Mouse (Mus musculus) gastrocnemius, postnatal 25 days (tissue): ENCODE results near the gene Gxylt2. TPM values are rescaled to one million over a fixed set of nuclear protein-coding genes. Genes with fewer than 3 reads are reported as not detected.

Experiments
- DNase-seq: peaks from one replicate; pipeline ENCODE4 v3.0.0; 2022
- long read RNA-seq, 2 experiments: library from polyadenylated mRNA; stranded (forward); transcript quantifications; one replicate each; pipeline ENCODE4 v2.0.0; 2021
- total RNA-seq, 2 experiments: library from RNA; stranded (reverse); gene quantifications; 1 replicate in 1 of 2; 2 replicates in 1 of 2; pipeline ENCODE4 v1.2.3; 2021

Gxylt2 gene
- total RNA-seq = 1 to 10 TPM in 1 of 2 experiments, under 1 TPM in 1; 0.92 to 2.4 TPM
- long read RNA-seq, experiment 1 = 0 reads
- long read RNA-seq, experiment 2, full-length matches to known transcripts = 1 of 1 reads
- long read RNA-seq, experiment 2, partial matches to known transcripts = 0 of 1 reads
- long read RNA-seq, experiment 2, other reads (novel, unspliced or antisense) = 0 of 1 reads

DNA sequence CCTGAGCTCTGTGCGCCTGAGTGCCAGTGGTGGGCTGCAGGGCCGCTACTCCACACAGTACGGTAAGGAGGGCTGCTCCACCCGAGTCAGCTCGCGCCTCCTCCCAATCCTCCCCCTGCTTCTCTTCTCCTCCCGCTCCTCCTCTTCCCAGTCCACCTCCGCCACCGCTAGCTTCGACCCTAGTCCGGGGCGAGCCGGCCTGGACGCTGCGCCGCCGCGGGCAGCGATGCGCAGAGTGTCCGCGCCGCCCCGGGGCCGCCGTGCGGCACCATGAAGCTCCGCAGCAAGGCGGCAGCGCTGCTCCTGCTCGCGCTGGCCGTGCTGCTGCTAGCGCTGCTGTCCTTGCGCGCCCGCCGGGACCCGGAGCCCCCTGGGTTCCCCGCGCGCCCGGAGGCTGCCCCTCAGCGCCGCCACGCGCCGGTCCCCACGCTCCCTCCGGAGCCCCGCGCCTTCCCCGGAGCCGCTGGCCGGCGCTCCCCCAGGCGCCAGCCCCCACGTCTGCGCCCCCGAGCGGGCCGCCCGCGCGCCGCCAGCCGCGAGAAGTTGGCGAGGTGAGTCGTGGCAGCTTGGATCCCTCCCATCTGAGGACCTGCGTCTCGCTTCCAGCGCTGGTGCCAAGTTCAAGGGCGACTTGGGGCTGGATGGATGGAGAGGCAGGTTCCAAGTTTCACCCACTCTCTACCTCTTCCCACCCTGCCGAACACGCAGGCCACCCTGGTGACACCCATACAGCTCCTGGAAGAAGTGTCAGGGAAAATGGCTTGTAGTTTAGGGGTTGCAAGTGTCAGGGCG lies at the start of gene Gxylt2:
Gene Gxylt2, plus strand, starts transcription at position 161 of the 792 bp plus-strand sequence.
- peak; percentile 48 for DNase-seq

DNA sequence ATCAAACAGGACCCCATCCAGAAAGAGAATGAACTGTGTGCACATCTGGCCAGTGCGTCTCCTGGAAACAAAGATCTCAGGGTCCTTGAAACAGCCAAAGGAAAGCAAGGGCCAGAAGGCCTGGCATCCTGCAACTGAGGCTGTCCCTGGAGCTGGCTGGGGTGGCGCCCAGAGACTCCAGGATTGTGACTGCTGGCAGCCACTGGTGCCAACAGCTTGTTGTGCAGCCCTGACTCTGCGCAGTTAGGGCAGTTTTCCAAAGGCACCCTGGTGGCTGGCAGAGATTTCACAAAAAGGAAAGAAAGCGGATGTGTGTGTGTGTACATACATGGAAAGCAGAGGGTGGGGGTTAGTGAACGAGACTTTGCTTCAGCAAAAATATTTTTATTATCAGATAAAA lies 44.1 kb upstream of the Gxylt2 start:
- DNase-seq = peak; percentile 71

DNA sequence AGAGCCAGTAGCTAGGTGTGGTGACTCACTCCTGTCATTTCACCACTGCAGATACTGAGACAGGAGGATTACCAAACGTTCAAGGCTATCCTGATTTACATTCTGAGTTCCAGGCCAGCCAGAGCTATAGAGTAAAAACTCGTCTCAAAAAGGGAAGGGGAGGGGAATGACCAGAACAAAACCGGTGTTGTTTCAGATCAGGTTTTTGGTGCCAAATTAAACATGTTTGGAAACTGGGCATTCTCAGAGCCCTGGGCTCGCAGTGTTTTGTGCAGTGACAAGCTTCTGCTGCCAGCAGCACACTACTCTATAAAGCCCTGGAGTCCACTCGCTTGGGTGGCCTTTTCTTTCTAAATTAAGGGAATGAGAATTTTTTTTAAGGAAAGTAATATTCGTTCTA lies 42.3 kb upstream of the Gxylt2 start:
- no peak for DNase-seq

DNA sequence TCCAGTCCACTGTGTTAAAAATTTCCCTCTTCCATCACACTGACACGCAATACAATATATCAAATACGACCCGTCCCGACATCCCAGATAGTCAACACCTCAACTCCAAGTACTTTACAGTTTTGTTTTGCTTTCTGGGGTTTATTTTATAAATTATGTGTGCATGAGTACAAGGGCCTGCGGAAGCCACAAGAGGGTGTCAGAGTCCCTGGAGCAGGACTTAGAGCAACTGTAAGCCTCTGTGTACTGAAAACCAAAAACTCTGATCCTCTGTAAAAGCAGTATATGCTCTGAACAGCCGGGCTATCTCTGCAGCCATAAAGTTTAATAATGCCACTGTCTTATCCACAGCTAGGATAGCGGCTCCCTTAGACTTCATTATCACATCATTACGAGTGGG lies 36.9 kb upstream of the Gxylt2 start:
- DNase-seq = no peak

DNA sequence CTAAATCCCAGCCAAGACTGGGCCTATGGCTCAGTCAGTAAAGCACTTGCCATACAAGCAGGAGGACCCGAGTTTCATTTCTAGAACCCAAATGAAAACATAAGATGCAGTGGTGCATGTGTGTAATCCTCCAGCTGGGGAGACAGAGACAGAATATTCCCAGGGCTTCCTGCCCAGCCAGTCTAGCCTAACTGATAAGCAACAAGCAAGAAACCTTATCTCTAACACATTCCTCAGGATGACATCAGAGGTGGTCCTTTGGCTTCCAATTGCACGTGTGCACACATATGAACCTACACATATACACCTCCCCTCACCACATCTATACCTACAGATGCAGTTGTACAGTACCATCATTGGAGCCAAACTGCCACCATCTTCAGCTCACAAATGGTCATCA lies 35.7 kb upstream of the Gxylt2 start:
- DNase-seq = no peak

DNA sequence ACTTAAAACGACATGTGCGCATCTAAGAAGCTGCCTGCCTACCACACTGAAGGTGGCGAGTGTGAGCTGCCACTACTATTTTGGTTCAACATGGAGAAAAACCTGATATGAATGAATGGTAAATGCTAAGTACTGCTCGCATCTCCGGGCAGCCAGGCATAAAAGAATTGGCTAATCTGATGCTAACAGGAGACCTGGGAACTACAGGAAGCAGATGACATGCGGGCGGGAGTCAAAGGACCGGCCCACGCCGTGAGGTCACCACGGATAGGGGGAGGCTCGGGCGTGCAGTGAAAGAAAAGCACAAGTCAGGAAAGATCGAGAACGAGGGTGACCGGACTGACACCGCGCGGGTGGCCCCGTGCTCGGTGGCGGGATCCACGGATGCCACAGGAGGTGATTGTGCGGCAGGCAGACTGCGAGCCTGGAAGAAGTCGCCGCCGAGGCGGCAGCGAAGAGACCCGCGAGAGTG lies 34.1 kb upstream of the Gxylt2 start:
- DNase-seq = peak; percentile 5

DNA sequence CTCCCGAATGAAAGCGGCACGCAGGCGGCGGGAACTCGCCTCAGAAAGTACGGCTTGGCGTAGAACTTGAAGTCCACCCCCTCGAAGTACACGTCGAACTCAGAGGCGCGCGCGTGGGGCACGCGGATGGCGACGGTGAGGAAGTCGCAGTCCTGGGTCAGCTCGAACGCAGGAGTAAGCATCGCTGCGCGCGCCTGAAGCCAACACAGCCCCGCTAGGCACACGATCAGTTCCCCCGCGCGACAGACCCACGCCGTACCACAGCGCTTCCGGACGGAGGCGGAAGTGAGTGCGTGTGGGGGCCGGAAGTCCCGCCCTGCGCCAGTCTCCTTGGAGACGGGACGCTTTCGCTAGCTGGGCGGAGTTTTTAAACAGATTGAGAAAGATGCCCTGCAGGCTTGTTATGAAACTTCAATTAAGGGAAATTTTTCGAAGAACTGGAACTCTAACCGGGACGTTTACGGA lies 33.6 kb upstream of the Gxylt2 start, which contains the start of gene Shq1:
Gene Shq1, minus strand, starts transcription at position 278 of the 465 bp plus-strand sequence.
- DNase-seq = peak; percentile 77

DNA sequence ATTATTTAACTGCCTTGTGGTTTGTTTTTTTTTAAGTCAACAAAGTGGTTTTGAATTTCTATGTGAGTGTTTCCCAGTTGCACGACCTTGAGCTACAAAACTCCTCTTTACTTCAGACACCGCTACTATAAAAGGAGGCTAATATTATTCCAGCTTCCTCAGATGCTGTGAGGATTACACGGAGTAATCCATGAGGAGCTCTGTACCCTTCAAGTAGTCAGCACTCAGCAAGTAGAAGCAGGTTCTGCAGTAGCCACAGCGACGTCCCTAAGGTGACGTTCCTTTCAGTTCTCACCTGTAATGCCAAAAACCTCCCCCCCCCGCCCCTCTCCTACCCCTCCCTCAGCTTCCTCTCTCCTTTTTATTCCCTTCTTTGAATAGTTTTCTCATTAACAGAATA lies 33.1 kb upstream of the Gxylt2 start:
- DNase-seq = no peak

DNA sequence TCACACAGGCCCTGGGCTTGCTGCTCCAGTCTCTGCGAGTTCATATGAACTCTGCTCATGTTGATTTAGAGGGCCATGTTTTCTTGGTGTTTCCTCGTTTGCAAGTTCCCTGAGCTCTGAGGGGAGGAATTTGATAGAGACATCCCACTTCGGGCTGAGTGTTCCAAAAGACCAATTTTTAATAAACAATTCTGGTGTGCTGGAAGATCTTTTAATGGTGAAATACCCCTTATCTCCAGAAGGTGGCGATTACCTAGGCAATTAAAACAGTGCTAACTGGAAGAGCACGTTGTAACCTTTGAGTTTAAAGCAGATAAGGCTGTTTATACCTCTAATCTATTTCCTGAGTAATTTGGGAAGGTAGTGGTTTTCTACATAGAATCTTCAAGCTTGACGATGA lies 29.6 kb upstream of the Gxylt2 start:
- no peak for DNase-seq

DNA sequence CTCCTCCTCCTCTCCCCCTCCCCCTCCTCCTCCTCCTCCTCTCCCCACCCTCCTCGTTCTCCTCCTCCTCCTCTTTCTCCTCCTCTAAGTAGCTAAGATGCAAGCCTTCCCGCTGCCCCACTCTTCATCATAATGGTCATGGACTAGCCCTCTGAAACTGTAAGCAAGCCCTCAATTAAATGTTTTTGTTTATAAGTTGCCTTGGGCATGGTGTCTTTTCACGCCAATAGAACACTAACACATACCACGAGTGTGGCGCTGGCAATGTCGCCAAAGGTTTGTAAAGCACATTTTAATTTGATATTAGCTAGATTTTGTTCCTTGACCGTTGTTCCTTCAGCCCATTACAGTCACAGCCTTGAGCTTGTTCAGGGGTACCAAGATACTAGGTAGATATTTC lies 28.1 kb upstream of the Gxylt2 start:
- no peak for DNase-seq

DNA sequence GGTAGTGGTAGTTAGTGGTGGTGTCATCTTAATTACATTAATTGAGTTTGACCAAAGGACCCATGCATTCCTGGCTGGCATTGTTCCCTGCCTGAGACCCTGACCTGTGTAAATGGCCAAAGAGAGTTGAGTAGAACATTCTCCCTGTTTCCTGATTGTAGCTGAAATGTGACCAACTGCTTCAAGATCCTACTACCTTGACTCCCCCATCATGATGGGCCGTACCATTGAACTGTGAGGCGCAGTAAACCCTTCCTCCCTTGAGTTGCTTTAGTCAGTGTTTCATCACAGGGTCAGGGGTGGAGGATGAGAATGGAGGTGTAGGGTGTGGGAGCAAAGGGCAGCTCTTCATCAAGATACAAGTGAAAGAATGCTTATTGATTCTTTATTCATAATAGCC lies 25.9 kb upstream of the Gxylt2 start:
- no peak for DNase-seq

DNA sequence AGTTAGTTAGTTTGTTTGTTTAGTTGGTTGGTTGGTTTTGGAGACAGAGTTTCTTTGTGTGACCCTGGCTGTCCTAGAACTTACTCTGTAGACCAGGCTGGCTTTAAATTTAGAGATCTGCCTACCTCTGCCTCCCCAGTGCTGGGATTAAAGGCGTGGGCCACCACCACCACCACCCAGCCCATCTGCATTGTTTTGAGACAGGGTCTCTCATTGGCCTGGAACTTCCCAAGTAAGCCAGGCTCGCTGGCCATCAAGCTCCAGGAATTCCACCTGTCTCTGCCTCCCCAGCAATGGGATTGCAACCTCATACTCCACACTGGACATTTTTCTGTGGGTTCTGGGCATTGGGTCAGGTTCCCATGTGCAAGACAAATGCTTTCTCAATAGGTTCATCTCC lies 18.2 kb upstream of the Gxylt2 start:
- no peak for DNase-seq

DNA sequence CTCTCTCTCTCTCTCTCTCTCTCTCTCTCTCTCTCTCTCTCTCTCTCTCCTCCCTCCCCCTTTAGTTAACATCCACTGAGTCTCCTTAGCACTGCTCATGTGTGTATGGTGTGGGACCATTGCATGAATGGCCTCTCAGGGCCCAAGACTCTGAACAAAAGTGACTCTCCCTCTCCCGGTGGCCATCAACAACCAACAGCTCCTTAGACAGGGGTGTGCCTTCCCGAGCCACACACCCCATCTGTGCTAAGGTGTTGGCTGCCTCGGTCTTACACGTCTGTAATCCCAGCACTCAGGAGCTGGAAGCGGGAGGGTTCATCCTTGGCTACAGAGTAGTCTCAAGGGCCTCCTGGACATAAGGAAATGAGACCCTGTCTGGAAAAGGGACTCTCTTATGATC lies 4.5 kb upstream of the Gxylt2 start:
- no peak for DNase-seq

DNA sequence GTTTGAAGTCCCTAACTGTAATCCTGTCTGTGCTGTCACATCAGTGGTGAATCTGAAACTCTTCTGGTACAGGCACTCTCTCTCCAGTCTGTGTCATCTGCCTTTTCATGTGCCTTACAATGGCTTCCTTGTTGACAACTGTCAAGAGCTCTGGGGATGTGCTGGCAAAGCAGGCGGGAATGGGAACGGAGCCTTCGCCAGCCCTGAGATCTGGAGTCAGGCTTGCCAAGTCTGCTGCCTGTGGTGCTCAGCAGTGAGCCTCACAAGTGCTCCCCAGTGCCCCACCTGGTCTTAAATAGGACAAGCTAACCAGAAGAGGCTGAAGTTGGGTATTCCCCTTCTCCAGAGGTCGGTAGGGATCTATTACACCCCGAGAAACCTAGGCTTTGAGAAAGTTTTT lies 3.8 kb upstream of the Gxylt2 start:
- DNase-seq = no peak

DNA sequence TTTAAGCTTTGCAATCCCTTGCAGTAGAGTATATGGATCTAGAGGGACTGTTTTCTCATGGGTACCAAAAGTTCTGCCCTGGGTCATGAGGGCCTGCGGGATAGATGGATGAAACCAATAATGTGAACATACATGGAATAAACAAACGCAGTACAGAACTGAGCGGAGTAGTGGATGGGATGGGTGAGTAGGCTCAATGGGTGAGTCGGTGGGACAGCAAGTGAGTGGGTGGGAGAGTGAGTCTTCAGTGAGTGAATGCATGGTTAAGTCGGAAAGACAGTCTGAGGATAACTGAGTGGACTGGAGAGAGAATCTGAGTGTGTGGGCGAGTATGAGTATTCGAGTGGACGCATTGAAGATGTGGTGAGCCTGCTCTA lies 349 bp upstream of the Gxylt2 start:
- no peak for DNase-seq

DNA sequence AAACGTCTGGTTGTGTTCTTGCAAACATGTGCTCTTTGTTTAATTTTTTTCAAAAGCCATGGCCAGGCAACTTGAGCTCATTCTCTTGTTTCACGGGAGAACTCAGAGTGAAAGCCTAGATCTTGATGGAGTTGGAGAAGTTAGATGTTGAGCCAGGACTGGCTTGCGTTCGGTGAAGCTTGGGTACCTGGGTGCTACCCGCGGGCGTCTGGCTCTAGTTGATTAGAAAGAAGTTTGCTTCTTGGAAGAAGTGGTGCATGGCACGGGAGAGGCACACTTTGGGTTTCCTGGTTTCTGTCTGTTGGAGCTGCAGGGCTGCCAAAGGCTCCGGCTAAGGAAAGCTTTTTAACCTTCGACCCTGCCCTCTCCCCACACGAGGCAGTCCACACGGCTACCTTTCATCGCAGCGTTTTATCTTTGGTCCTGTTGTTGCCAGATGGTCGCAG lies 855 bp downstream of the Gxylt2 start:
- no peak for DNase-seq

DNA sequence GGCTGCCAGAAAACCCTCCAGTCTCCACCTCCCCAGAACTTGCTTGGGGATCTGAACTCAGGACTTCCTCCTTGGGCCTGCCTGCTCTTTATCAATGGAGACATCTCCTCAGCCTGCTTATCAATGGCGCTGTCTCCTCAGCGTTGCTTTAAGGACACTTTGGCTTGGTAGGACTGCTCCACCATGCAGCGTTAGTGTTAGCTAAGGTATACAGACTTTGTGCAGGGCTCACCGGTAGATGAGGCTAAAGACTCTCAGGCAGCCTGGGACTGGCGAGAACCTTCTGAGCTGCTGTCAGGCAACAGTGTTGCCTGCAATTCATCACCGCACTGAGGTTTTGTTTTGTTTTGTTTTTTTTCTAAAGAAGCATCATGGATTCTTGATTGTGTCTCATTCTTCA lies 2.3 kb downstream of the Gxylt2 start:
- no peak for DNase-seq

DNA sequence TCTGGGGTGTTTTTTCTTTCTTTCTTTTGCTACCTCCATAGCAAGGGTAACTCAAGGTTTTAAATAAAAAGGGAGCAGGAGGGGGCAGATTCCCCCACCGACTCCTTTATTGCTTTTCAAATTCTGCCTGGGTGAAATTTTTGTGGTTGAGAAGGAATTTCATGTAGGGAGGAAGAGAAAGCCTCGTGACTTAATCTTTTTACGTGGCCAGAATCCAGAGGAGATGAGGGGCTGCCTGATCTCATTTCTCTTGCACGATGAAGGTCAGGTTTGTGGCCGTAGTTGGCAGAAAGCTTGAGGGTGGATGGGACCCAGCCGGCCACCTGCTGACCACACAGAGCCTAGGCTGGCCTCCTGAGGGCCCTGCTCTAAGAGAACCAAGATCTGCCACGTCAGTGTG lies 3.0 kb downstream of the Gxylt2 start:
- DNase-seq = peak; percentile 53

DNA sequence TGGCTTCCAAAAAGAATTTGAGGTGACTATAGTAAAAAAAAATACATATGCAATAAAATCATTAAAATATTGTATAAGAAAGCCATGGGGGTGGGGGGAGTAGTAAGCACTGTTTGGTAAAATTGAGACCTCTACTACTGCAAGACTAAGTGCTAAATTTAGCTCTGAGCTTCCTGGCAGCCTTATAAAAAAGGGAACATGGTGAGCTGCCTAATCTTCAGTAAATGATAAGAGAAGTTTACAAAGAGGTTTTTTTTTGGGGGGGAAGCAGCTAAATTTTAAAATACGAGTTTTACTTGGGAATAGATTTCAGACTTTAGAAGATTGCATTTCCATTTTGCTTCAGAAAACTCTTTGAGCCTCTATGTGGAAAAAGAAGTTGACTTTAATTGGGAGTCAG lies 3.7 kb downstream of the Gxylt2 start:
- DNase-seq = no peak

DNA sequence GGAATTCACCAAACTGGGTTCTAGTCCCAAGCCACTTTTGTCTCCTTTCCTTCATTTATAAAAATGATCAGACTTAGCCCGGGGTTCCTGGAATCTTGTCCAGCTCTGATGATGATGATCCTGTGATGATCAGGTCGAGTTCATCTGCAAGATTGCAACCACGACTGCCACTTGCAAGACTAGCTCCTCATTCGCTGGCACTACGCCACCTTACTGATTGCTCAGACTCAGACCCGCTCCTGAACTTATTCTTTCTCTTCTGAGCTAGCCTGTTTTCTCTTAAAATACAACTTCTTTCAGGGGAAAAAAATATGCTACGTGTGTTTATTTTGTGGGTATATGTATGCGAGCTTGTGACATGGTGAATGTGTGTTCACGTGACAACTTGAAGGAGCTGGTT lies 4.5 kb downstream of the Gxylt2 start:
- no peak for DNase-seq

DNA sequence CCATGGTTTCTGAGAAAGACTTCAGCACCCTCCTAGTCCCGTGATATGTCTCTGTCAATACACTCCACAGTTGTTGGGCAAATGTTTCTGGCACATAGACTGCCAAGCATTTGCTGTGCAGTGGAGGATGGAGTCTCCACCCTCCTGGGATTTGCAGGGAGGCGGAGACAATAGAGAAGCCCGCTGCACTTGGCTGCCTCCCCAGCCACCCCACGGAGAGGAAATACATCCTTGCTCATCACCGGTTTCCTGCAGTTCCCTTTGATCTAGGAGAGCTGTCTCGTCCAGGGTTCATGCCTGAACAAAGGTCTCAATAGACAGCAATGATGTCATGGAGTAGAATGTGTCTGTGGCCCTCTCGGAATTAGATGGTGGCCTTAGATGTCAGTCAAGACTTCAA lies 4.9 kb downstream of the Gxylt2 start:
- peak; percentile 52 for DNase-seq

DNA sequence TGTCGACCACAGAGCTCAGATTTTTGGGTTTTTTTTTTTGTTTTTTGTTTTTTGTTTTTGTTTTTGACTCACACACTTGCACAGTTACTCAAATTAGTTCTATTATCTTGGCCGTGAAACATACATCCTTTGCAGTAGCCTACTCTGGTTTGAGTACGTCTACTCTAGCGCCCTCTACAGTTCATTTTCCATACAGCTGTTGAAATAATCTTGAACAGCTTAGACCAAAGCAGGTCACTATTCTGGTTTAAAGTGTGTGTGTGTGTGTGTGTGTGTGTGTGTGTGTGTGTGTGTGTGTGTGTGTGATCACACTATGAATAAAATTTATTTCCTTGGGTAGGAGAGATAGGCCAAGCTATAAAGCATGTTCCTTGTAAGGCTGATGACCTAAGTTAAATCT lies 5.6 kb downstream of the Gxylt2 start:
- no peak for DNase-seq

DNA sequence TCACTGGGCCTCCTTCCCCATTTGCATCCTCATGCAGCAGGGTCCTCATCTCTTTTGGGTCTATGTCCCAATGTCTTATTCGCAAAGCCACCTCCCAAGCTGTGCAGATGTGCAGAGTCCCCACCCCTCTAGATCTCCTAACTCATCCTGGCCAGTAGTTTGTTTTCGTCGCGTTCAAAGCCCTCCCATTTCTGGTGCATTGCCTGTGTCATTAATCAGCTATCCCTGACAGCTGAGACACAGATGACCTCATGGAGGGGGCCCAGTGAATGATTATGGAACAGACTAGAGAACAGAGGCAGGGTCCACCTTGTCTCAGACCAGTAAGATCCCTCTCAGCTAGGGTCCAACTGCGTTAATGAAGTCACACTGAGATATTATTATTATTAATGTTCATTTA lies 6.3 kb downstream of the Gxylt2 start:
- DNase-seq = no peak

DNA sequence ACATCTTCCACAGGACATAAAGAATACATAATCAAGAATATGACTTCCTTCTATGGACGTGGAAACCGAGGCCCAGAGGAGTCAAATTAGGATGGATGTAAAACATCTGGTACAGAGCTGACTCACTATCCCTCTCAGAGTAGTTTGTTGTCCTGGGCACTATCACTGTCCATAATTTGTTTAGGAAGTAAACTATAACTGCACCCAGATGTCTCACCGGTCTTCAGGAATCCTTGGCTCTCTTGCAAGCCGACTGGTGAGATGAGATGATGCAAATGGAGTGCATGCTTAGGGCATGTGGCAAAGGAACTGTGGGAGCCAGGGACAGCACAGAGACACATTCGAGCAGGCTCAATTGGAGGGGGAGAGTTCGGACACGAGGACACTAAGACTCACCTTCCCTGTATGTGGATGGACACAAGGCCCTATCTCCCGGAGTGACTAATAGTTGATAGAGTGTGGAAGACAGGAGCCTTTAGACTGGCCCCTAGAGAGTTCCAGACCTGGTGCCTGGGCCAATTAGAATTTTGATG lies 10.8 kb downstream of the Gxylt2 start:
- no peak for DNase-seq
